Mouse (Mus musculus) intestine, embryonic 16.5 days (tissue): ENCODE data around the gene Ldlrad3. TPM values are rescaled to one million over a fixed set of nuclear protein-coding genes. Genes with fewer than 3 reads are reported as not detected.

Source experiments
- ATAC-seq: fragments of 200-750 bp; cut with Nextera tagmentation; 2 replicates; pipeline ENCODE4 v1.8.0; 2017; ENCODE audit warnings: moderate TSS enrichment, moderate library complexity
- H3K27ac ChIP-seq: fragments of 300-500 bp; sonication (generic); 2 replicates; pipeline ENCODE4 v1.5.1; 2014; ENCODE audit warnings: mild to moderate bottlenecking, low read length
- H3K27me3 ChIP-seq: fragments of 300-500 bp; sonication (generic); replicated peaks from 2 replicates; pipeline ENCODE4 v1.6.1; 2014; ENCODE audit warnings: low read length, control low read depth, mixed read lengths; ENCODE audit not compliant: control insufficient read depth, insufficient read depth
- H3K36me3 ChIP-seq: fragments of 300-500 bp; sonication (generic); 2 replicates; pipeline ENCODE4 v1.6.1; 2014; ENCODE audit warnings: low read length, control low read depth; ENCODE audit not compliant: control insufficient read depth, insufficient read depth
- H3K4me1 ChIP-seq: fragments of 300-500 bp; sonication (generic); 2 replicates; pipeline ENCODE4 v1.6.1; 2014; ENCODE audit warnings: low read length, control low read depth, mixed read lengths; ENCODE audit not compliant: control insufficient read depth, insufficient read depth
- H3K4me2 ChIP-seq: fragments of 300-500 bp; sonication (generic); 2 replicates; pipeline ENCODE4 v1.6.1; 2014; ENCODE audit warnings: low read depth, low read length, control low read depth
- H3K4me3 ChIP-seq: fragments of 300-500 bp; sonication (generic); 2 replicates; pipeline ENCODE4 v1.5.1; 2014; ENCODE audit warnings: mild to moderate bottlenecking, low read length
- H3K9ac ChIP-seq: fragments of 300-500 bp; sonication (generic); 2 replicates; pipeline ENCODE4 v1.6.1; 2014; ENCODE audit warnings: low read depth, low read length
- H3K9me3 ChIP-seq: fragments of 300-500 bp; sonication (generic); 2 replicates; pipeline ENCODE4 v1.6.1; 2016; ENCODE audit warnings: low read length, control low read depth; ENCODE audit not compliant: control insufficient read depth
- WGBS: fragments of 180-500 bp; shearing (Covaris S2); extraction: QIAGEN DNeasy Blood & Tissue Kit; methylation state at CpG from one replicate; pipeline ENCODE4 v1.1.7; 2014; 5-methylcytosine and 5-hydroxymethylcytosine counted together
- polyA plus RNA-seq: library from polyadenylated mRNA; unstranded; fragments of >200 nt; fragmentation: Nextera tagmentation; extraction: Ambion mirVana; gene quantifications from 2 replicates; pipeline ENCODE4 v1.2.1, GENCODE M21; 2015

Ldlrad3 gene
- polyA plus RNA-seq, 1 experiment from 2014 or later = 18.8 TPM

DNA sequence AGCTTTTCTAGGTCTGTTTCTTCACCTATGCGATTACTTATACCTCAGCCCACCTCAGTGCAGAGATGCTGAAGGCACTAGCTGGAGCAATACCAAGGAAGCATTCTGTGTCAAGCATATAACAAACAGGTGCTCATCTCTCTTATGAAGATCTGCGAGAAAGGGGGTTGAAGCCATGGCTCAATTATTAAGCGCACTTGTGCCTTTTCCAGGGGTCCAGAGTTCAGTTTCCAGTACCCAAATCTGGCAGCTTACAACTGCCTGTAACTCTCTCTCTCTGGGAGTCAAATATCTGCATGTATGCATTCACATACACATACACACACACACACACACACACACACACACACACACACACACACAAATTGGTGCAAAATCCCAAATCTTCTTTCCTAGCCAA is 72.4 kb downstream of the Ldlrad3 start:
- peaks cover 16% of the 10 kb centered on the region for H3K4me1 ChIP-seq
- WGBS = 82% methylated on average over 3 of the region's 3 CpGs
- H3K9me3 ChIP-seq = no peaks in the 10 kb centered on the region
- H3K9ac ChIP-seq = no peak overlapping the region
- no peaks in the 10 kb centered on the region for H3K36me3 ChIP-seq
- H3K4me3 ChIP-seq = no peak overlapping the region
- no peak; the same call in 1 of the 2 replicates for ATAC-seq
- H3K4me2 ChIP-seq = no peak overlapping the region
- no peak overlapping the region for H3K27ac ChIP-seq
- no peaks in the 10 kb centered on the region for H3K27me3 ChIP-seq

DNA sequence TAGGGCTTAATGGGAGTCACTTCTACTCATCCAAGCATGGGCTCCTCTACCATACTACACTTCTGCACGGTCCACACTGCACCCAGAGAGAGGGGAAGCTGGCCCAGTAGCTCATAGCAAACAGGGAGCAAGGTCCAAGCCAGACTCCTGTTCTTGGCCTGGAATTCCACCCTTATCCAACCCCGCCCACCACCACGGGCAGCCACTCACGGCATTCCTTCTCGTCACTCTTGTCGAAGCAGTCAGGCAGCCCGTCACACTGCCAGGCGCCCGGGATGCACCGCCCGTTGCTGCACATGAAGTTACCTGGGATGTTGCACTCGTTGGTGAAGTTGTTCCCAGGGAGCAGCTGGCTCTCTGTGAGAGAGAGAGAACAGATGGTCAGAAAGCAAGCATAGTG is 72.9 kb downstream of the Ldlrad3 start:
- Histone ChIP-seq H3K27me3 (no peaks in the 10 kb centered on the region), H3K9ac (no peak overlapping the region), H3K27ac (no peak overlapping the region), H3K4me2 (no peak overlapping the region), H3K4me3 (no peak overlapping the region), H3K9me3 (no peaks in the 10 kb centered on the region), H3K36me3 (no peaks in the 10 kb centered on the region), H3K4me1 (peaks cover 13% of the 10 kb centered on the region)
- peak; percentile 95 for ATAC-seq
- WGBS = 64% methylated on average over 12 of the region's 12 CpGs

DNA sequence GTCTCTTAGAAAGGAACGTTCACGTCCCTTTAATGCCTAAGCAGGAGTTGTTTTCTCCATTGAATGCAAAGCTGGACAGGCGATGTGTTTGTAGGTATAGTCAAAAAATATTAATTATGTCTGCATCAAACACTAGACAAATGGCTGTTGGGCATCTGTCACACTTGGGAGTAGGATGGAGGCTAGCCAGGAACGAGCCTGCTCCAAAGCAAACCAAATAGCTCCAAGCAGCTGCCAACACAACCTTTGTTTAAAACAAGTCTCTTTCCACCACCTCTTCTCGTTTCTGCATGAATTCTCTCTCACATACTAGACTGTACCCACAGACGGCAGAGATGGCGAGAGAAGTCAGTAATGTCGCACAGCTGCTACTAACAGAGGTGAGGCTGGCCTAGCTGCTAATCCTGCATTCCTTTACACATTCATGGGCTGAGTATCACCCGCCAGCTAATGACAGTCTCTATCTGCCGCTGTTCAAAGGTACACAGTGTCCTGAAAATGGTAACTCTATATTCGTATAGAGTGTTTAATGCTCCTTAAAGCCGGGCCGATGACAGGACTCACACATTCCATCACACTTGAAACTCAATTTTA is 74.2 kb downstream of the Ldlrad3 start:
- no peak for ATAC-seq
- peaks cover 5% of the 10 kb centered on the region for H3K4me1 ChIP-seq
- WGBS = 79% methylated on average over 13 of the region's 13 CpGs

DNA sequence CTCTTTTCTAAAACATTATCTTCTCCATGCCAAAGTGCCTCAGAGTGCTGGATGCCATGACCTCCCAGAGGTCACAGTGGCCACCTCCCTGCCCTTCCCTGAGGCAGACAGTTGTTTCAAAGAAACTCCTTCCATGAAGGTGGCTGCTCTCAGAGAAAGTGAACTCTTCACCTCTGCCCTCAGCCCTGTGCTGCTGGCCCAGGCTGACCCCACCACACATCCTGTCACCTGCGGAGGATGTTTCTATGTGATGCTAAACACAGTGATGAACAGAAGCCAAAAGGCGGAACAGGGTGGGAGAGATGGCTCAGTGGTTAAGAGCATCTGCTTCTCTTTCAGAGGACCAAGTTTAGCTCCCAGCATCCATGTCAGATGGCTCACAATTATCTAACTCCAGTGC is 75.9 kb downstream of the Ldlrad3 start:
- H3K36me3 ChIP-seq = no peaks in the 10 kb centered on the region
- H3K4me3 ChIP-seq = no peak overlapping the region
- H3K4me1 ChIP-seq = no peaks in the 10 kb centered on the region; the same call in 1 of the 2 replicates
- no peak overlapping the region for H3K4me2 ChIP-seq
- ATAC-seq = no peak
- H3K27ac ChIP-seq = no peak overlapping the region
- no peaks in the 10 kb centered on the region for H3K9me3 ChIP-seq
- no peaks in the 10 kb centered on the region for H3K27me3 ChIP-seq
- 83% methylated on average over 2 of the region's 2 CpGs for WGBS
- no peak overlapping the region for H3K9ac ChIP-seq

More for the DNA sequence above, 74.2 kb downstream of the Ldlrad3 start:
- no peak overlapping the region for H3K9ac ChIP-seq
- H3K27ac ChIP-seq = no peak overlapping the region
- no peaks in the 10 kb centered on the region for H3K9me3 ChIP-seq
- no peak overlapping the region for H3K4me3 ChIP-seq
- H3K36me3 ChIP-seq = no peaks in the 10 kb centered on the region
- no peaks in the 10 kb centered on the region for H3K27me3 ChIP-seq
- H3K4me2 ChIP-seq = no peak overlapping the region

DNA sequence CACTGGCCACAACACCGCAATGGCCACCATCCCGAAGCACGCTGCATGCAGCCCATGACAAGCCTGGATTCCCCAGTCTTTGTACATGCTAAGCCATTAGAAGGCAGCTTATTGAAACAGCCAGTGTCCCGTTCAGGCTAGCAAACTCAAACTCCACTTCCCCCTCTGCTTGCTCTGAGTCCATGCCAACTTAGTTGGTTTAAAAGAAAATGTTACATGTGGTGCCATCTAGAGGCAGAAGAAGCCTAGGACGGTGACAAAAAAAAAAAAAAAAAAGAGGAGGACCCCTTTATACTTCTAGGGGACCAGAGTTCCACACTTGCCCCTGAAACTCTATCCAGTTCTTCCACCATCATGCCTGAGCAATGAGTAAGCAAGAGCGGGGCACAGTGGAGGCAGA is 78.9 kb downstream of the Ldlrad3 start:
- no peaks in the 10 kb centered on the region for H3K36me3 ChIP-seq
- no peak overlapping the region for H3K4me3 ChIP-seq
- 65% methylated on average over 6 of the region's 6 CpGs for WGBS
- no peaks in the 10 kb centered on the region for H3K27me3 ChIP-seq
- no peaks in the 10 kb centered on the region for H3K9me3 ChIP-seq
- H3K27ac ChIP-seq = no peak overlapping the region
- no peak overlapping the region for H3K9ac ChIP-seq
- H3K4me2 ChIP-seq = no peak overlapping the region
- no peak for ATAC-seq
- no peaks in the 10 kb centered on the region for H3K4me1 ChIP-seq

DNA sequence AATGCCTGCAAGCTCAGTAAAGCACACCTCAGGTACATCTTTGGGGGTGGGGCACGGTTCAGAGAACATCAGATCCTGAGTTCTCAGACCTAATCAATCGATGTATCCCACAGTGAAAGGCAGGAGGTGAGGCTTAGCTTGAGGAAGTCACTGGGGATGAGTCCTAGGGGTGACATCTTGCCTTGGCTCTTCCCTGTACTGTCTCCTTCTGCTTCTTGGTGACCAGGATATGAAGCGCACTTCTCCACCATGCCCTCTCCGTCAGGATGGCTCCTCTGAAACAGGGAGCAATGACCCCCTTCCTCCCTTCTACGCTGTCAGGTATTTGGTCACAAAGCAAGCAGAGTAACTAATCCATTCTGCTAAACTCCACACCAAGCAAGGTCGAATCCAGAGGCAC is 79.5 kb downstream of the Ldlrad3 start:
- Histone ChIP-seq H3K4me1 (no peaks in the 10 kb centered on the region), H3K4me3 (no peak overlapping the region), H3K27ac (no peak overlapping the region), H3K9me3 (no peaks in the 10 kb centered on the region), H3K27me3 (no peaks in the 10 kb centered on the region), H3K36me3 (no peaks in the 10 kb centered on the region), H3K4me2 (no peak overlapping the region), H3K9ac (no peak overlapping the region)
- WGBS = 90% methylated on average over 6 of the region's 6 CpGs
- no peak for ATAC-seq

DNA sequence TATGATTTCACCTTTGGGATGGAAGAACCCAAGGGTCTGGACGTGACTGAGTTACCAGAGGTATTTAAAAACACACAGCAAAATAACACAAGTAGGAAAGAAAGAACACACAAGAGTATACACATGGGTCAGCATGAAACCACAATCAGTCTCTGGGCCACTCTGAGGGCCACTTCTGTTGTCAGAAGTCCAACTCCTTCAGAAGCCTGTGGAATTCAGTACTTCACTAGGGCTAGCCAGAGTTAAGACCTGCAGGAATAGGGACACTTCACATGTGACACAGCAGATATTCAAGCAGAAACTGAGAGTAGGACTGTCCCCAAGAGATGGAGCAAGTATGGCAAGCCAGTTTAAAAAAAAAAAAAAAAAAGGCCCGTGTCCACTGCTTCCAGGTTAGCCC is 80.7 kb downstream of the Ldlrad3 start:
- no peak for ATAC-seq
- Histone ChIP-seq H3K36me3 (no peaks in the 10 kb centered on the region), H3K4me2 (no peak overlapping the region), H3K4me1 (no peaks in the 10 kb centered on the region), H3K9me3 (no peaks in the 10 kb centered on the region), H3K9ac (no peak overlapping the region), H3K4me3 (no peak overlapping the region), H3K27ac (no peak overlapping the region), H3K27me3 (no peaks in the 10 kb centered on the region)
- WGBS = 89% methylated on average over 2 of the region's 2 CpGs

DNA sequence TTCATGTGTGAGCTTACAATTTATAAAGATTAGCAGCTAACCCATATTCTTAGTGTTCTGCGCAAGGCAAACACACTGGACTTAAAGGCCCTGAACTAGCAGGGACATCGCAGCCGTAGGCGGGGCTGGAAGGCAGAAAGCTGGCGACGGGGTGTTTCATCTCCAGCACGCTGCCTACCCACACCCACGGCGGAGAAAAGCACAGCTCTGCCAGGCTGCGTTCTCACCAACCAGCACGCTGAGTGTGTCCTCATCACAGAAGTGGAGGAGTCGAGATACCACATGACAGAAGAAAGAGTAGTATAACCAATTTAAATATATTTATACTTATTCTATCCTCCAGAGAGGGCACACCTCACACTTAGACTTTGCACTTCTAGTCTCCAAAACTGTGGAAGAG is 82.2 kb downstream of the Ldlrad3 start:
- Histone ChIP-seq H3K9me3 (no peaks in the 10 kb centered on the region), H3K4me1 (no peaks in the 10 kb centered on the region), H3K4me3 (no peak overlapping the region), H3K36me3 (no peaks in the 10 kb centered on the region), H3K4me2 (no peak overlapping the region), H3K27me3 (no peaks in the 10 kb centered on the region), H3K27ac (no peak overlapping the region), H3K9ac (no peak overlapping the region)
- no peak for ATAC-seq
- 89% methylated on average over 12 of the region's 12 CpGs for WGBS

DNA sequence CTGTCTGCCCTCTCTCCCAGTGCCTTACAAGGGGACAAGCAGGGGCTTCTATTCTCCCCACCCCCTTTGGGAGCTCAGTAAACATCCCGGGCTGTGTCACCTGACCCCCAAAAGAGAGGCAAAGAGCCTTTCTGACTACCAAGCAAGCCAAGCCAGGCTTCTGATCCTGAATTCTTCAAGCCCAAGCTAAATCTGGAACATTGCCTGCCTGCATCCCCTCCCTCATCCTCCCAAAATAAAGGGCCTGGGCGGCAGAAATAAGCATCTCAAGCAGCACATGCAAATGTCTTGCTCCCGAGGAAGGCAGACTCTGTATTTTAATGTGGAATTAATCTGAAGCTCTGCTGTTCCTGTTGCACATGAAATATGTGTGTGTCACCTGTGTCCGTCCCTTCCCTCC is 85.7 kb downstream of the Ldlrad3 start:
- Histone ChIP-seq H3K4me1 (no peaks in the 10 kb centered on the region), H3K9ac (no peak overlapping the region), H3K27ac (0 out of 2 replicates have a peak overlapping the region, but pooled peaks have one; percentile 0), H3K4me3 (no peak overlapping the region), H3K9me3 (no peaks in the 10 kb centered on the region), H3K4me2 (no peak overlapping the region), H3K36me3 (no peaks in the 10 kb centered on the region), H3K27me3 (no peaks in the 10 kb centered on the region)
- ATAC-seq = no peak
- 57% methylated on average over 4 of the region's 4 CpGs for WGBS
